Mouse (Mus musculus): ENCODE data around the gene Lpp. TPM values are rescaled to one million over a fixed set of nuclear protein-coding genes. Genes with fewer than 3 reads are reported as not detected.

Gene Lpp
- total RNA-seq, 2 experiments from 2014 or later = 16.6 to 18.6 TPM

DNA sequence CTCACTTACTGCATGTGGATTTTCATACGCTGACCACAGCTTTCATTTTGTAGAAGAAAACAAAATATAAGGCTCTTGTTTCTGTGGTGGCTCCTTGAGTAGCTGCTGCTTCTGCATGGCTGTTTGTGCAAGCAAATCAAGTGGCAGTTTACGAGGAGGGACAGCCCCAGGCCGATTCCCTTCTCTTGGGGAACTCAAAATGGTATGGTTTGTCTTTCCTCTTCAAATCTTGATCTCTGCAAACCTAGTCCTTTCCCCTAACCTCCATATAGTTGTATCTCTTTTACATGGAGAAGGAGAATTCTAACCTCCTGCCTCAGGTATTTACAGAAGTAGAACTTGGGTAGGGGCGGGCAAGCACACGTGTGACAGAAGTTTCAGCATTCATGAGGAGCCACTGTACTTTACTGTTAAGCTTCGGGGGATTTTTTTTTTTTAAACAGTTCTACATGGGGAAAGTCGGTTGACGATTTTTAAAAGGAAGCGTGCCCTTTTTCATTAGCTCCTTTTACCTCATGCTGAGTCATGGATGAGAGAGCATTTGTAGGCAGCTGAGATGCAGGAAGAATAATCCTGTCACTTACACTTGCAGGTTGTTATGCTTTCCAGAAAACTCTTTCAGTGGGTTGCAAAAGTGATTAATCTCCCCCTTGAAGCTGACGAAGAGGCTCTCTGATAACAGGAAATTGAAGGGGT lies 344.2 kb downstream of the Lpp start:
- DNase-seq = no peak
- intact Hi-C loops (cut with DNase I) = no loop called here

GRCm38 (mm10) chr16:24740714-24741113 lies 347.4 kb downstream of the Lpp start:
- intact Hi-C loops (cut with DNase I) = no loop called here
- no peak for DNase-seq

- DNase-seq = no peak
Observed at GRCm38 (mm10) chr16:24749816-24750215, 356.5 kb downstream of the Lpp start.

DNA sequence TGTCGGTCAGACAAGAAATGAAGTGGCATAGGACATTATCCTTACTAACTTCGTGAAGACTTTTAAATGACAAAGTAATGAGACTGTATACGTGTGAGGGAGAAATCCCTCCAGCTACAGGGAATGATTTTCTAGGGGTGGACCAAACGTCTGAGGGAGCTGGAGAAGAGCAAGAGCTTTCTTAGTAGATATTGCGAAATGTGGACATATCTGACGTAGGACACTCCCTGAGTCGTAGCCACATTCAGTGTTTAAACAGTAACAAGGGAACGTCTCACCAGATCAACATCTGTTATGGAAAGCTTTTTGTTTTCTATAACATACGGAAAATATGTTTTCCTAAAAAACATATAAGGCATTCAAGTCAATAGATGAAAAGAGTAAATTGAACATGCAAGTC lies 362.8 kb downstream of the Lpp start:
- intact Hi-C loops (cut with DNase I) = no loop called here
- no peak for DNase-seq

More at GRCm38 (mm10) chr16:24749816-24750215, 356.5 kb downstream of the Lpp start:
- intact Hi-C loops (cut with DNase I) = loop anchor here (5.0 kb wide), 1 partner anchor 38 kb away; no protein-coding TSS in a partner anchor

DNA sequence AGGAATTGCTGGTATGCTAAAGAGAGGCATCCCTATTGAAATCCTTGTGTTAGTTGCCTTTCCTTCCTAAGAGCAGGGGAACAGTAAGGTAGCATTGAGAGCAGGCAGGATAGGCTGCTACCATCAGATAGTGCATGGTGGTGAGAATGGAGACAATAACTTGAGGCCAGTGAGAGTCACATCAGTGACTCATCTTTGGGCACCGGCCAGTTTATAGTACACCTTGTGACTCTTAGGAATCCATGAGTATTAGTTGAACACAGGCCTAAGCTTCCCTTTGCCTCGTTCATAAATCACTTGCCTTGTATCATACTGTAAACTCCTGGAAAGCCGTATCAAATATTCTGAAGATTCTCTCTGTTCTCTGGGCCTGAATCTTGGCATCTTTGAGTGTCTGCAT lies 372.7 kb downstream of the Lpp start:
- intact Hi-C loops (cut with DNase I) = no loop called here
- DNase-seq = no peak

GRCm38 (mm10) chr16:24766596-24766995 lies 373.3 kb downstream of the Lpp start:
- intact Hi-C loops (cut with DNase I) = no loop called here
- DNase-seq = no peak

DNA sequence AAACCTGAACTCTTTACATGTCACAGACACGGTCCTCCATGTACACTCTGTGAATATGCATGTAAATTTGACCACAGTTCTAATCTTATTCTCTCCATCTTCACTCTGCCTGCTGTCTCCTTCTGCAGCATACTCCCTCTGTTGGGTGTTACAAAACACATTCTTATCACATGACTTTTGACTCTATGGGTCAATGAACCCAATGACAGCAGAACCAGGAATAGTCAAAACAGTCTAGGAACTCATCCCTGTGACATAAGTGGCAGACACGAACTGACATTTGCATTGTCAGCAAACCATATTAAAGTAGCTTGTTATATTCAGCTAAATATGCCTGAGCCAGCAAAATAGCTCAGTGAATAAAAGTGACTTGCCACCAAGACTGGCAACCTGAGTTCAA lies 383.7 kb downstream of the Lpp start:
- DNase-seq = no peak
- intact Hi-C loops (cut with DNase I) = no loop called here

- intact Hi-C loops (cut with DNase I) = no loop called here
- no peak for DNase-seq
Observed at GRCm38 (mm10) chr16:24778432-24779274, 385.3 kb downstream of the Lpp start.

GRCm38 (mm10) chr16:24780545-24780944 lies 387.2 kb downstream of the Lpp start:
- intact Hi-C loops (cut with DNase I) = no loop called here
- DNase-seq = no peak

- intact Hi-C loops (cut with DNase I) = no loop called here
- DNase-seq = no peak
Observed at GRCm38 (mm10) chr16:24781922-24782321, 388.6 kb downstream of the Lpp start.

- intact Hi-C loops (cut with DNase I) = no loop called here
Observed at GRCm38 (mm10) chr16:24785651-24786050, 392.3 kb downstream of the Lpp start.

GRCm38 (mm10) chr16:24788973-24789372 lies 395.7 kb downstream of the Lpp start:
- DNase-seq = no peak
- intact Hi-C loops (cut with DNase I) = no loop called here

More at GRCm38 (mm10) chr16:24785651-24786050, 392.3 kb downstream of the Lpp start:
- no peak for DNase-seq

GRCm38 (mm10) chr16:24791387-24791786 lies 398.1 kb downstream of the Lpp start:
- intact Hi-C loops (cut with DNase I) = loop anchor here (10.0 kb wide), 1 partner anchor 263 kb away; no protein-coding TSS in a partner anchor
- no peak for DNase-seq

DNA sequence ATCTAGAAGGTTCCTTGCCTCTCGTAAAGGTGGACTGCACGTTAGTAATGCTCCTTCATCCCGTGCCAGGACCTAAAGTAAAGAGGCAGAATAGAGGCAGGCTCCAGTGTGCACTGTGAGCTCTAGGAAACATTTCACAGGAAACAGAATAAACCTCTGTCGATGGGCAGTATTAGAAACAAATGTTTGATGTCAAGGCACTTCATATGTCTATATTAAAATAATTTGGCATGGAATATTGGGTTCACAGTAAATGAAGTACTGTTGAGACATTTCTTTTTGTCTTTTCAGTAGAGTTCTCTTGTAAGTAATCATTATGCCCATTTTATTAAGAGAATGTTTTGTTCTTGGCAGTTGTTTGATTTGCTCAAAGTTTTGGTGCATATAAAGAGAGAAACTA lies 398.7 kb downstream of the Lpp start:
- intact Hi-C loops (cut with DNase I) = loop anchor here (10.0 kb wide), 1 partner anchor 263 kb away; no protein-coding TSS in a partner anchor
- no peak for DNase-seq

- intact Hi-C loops (cut with DNase I) = loop anchor here (10.0 kb wide), 1 partner anchor 262 kb away; no protein-coding TSS in a partner anchor
- no peak for DNase-seq
Observed at GRCm38 (mm10) chr16:24792836-24793235, 399.5 kb downstream of the Lpp start.

GRCm38 (mm10) chr16:24794665-24795064 lies 401.4 kb downstream of the Lpp start:
- intact Hi-C loops (cut with DNase I) = loop anchor here (10.0 kb wide), 1 partner anchor 260 kb away; no protein-coding TSS in a partner anchor

DNA sequence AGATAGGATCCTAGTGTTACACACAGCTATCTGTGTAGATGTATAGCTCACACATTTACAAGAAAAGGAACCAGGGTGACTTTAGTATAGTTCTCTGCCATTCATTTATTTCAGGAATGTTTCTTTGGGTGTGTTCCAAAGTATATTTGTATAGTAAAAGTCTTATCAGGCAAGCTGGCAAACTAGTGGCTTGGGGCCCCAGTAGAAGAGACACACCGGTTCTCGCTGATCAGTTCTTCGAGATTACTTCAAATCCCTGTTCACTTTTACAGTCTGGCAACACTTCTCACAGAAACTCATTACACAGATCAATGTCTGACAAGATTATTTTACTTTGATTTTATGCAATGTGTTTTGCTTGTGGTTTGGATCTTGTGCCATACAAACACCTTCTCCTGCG lies 408.0 kb downstream of the Lpp start:
- DNase-seq = no peak

More at GRCm38 (mm10) chr16:24794665-24795064, 401.4 kb downstream of the Lpp start:
- DNase-seq = no peak

DNA sequence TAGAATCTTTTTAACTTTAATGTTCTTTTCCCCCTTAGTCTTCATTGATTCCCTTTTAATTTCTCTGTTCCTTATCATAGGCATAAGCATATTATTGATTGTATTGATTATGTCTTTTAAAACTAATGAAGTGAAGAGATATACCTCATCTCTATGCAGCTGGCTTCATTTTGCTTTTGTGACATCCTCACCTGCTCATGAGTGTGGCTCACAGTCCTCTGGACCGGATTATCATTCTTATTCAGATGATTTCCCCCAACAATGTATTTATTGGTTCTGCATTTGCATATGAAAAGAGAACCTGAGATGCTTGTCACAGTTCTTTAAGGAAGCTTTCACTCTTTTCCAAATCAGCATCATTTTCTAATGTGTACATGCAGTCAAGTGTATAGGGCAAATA lies 408.5 kb downstream of the Lpp start:
- intact Hi-C loops (cut with DNase I) = no loop called here
- DNase-seq = no peak

More for the DNA sequence above, 408.0 kb downstream of the Lpp start:
- intact Hi-C loops (cut with DNase I) = no loop called here

DNA sequence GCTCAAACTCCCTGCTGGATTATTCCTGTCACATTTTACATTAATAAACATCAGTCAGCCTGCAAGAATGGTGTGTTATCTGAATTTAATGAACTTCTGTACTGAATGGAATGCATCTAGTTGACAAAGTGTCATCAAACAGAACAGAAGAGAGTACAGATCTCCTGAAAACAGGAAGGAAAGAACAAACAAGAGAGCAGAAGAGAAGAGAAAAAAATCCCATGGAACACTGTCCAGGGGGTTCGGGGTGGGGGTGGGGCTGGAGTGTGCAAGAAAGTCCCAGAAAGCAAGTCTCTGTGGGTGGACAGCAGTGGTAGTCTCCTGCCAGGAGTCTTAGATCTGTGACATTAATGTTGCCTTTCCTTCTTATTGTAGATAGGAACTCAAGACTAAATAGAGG lies 412.8 kb downstream of the Lpp start:
- intact Hi-C loops (cut with DNase I) = no loop called here
- no peak for DNase-seq

GRCm38 (mm10) chr16:24807565-24807964 lies 414.3 kb downstream of the Lpp start:
- no peak for DNase-seq
- intact Hi-C loops (cut with DNase I) = no loop called here

DNA sequence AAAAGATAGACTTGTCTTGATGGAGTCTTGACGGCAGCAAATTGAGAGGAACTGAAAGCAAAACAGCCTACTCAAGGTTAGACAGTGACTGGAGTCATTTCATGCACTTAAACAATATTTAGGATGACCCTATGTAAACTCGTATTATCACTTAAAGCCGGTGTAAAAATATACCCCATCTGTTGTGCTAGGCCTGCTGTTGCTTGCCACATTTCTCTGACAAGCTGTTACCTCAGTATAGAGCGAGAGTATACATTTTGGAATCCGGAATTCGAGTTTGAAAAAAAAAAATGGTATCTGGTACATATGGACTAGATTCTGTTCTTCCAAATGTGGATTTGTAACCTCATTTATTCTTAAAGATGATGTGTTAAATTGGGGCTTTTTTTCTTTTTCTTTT lies 416.5 kb downstream of the Lpp start:
- no peak for DNase-seq
- intact Hi-C loops (cut with DNase I) = no loop called here

Data from gastrocnemius, postnatal 36 days (tissue).